14 mouse cellular contexts compared by ENCODE assay signal in genomic region chr4:136224240-136224559, GRCm38 (mm10). TPM values are rescaled to one million over a fixed set of nuclear protein-coding genes. Genes with fewer than 3 reads are reported as not detected.
DNase-seq lines count a peak whose midpoint lies in the region; ATAC-seq and TF ChIP-seq lines count a peak whose summit lies in the region.
"Had no signal": no experiment of that assay in that cellular context is flagged by ENCODE, and none has a peak within 500 bp of the region (broad histone marks: within the 10 kb centered on the region; RNA-seq: fewer than 3 reads in every experiment).

No protein-coding gene starts in this region.

- WGBS in forebrain, embryonic 10.5 days, result 67% methylated on average over 5 of the region's 5 CpGs
- WGBS in forebrain, postnatal 0 days, result 28% methylated on average over 5 of the region's 5 CpGs
- WGBS in embryonic facial prominence, embryonic 13.5 days, result 67% methylated on average over 5 of the region's 5 CpGs
- 37% methylated on average over 5 of the region's 5 CpGs for WGBS in hindbrain, embryonic 13.5 days
- WGBS in midbrain, embryonic 14.5 days, result 38% methylated on average over 5 of the region's 5 CpGs

- no peak for TF ChIP-seq CTCF in forebrain, postnatal 0 days (IDR thresholded peaks at IDR 0.05; ENCODE audit: low read depth)

- H3K27ac ChIP-seq in forebrain, embryonic 10.5 days, result peak overlapping the region; percentile 59
- no peak overlapping the region for H3K27ac ChIP-seq in forebrain, postnatal 0 days (ENCODE audit: low read depth, low read length)
- H3K27ac ChIP-seq in embryonic facial prominence, embryonic 13.5 days, result peak overlapping the region; percentile 22; the same call in 1 of the 2 replicates
- peak overlapping the region; percentile 83 for H3K27ac ChIP-seq in hindbrain, embryonic 13.5 days
- peak overlapping the region; percentile 66 for H3K27ac ChIP-seq in midbrain, embryonic 14.5 days (replicated peaks; ENCODE audit: low read depth, low read length)
- H3K27ac ChIP-seq: liver, embryonic 14.5 days had no signal

- 0 out of 2 replicates have a peak overlapping the region, but pooled peaks have one; percentile 13 for H3K4me3 ChIP-seq in forebrain, embryonic 10.5 days
- no peak overlapping the region for H3K4me3 ChIP-seq in forebrain, postnatal 0 days (ENCODE audit: low read depth, low read length)
- H3K4me3 ChIP-seq in embryonic facial prominence, embryonic 13.5 days, result no peak overlapping the region
- H3K4me3 ChIP-seq in hindbrain, embryonic 13.5 days, result no peak overlapping the region
- no peak overlapping the region for H3K4me3 ChIP-seq in midbrain, embryonic 14.5 days (replicated peaks; ENCODE audit: low read depth, low read length)

- no peak overlapping the region for H3K9ac ChIP-seq in forebrain, postnatal 0 days
- H3K9ac ChIP-seq in embryonic facial prominence, embryonic 13.5 days, result no peak overlapping the region
- peak overlapping the region; percentile 29; the same call in 1 of the 2 replicates for H3K9ac ChIP-seq in hindbrain, embryonic 13.5 days
- no peak overlapping the region for H3K9ac ChIP-seq in midbrain, embryonic 14.5 days (replicated peaks; ENCODE audit: low read length)
- H3K9ac ChIP-seq: liver, embryonic 14.5 days had no signal

- peaks cover 26% of the 10 kb centered on the region for H3K27me3 ChIP-seq in forebrain, embryonic 10.5 days (ENCODE audit: poor library complexity, severe bottlenecking)
- H3K27me3 ChIP-seq in forebrain, postnatal 0 days (ENCODE audit: insufficient read depth, low read length), result no peaks in the 10 kb centered on the region
- no peaks in the 10 kb centered on the region for H3K27me3 ChIP-seq in embryonic facial prominence, embryonic 13.5 days
- H3K27me3 ChIP-seq in hindbrain, embryonic 13.5 days, result peaks cover 11% of the 10 kb centered on the region
- H3K27me3 ChIP-seq in midbrain, embryonic 14.5 days (ENCODE audit: control insufficient read depth, insufficient read depth, low read length), result 0 out of 2 replicates have a peak, but pooled peaks cover 2% of the 10 kb centered on the region
- H3K27me3 ChIP-seq: Patski had no signal

- H3K4me2 ChIP-seq in forebrain, postnatal 0 days (ENCODE audit: low read depth), result no peak overlapping the region
- H3K4me2 ChIP-seq in embryonic facial prominence, embryonic 13.5 days, result no peak overlapping the region
- no peak overlapping the region for H3K4me2 ChIP-seq in hindbrain, embryonic 13.5 days
- no peak overlapping the region for H3K4me2 ChIP-seq in midbrain, embryonic 14.5 days (ENCODE audit: low read length)

- no peaks in the 10 kb centered on the region for H3K36me3 ChIP-seq in forebrain, embryonic 10.5 days (replicated peaks)
- no peaks in the 10 kb centered on the region for H3K36me3 ChIP-seq in forebrain, postnatal 0 days (ENCODE audit: insufficient read depth)
- H3K36me3 ChIP-seq in embryonic facial prominence, embryonic 13.5 days, result peaks cover under 1% of the 10 kb centered on the region; the same call in 1 of the 2 replicates
- H3K36me3 ChIP-seq in hindbrain, embryonic 13.5 days, result no peaks in the 10 kb centered on the region
- H3K36me3 ChIP-seq in midbrain, embryonic 14.5 days (ENCODE audit: control insufficient read depth, insufficient read depth, low read length), result no peaks in the 10 kb centered on the region

- no peaks in the 10 kb centered on the region for H3K9me3 ChIP-seq in forebrain, embryonic 10.5 days
- no peaks in the 10 kb centered on the region for H3K9me3 ChIP-seq in forebrain, postnatal 0 days (ENCODE audit: low read length)
- no peaks in the 10 kb centered on the region for H3K9me3 ChIP-seq in embryonic facial prominence, embryonic 13.5 days
- H3K9me3 ChIP-seq in hindbrain, embryonic 13.5 days, result no peaks in the 10 kb centered on the region
- no peaks in the 10 kb centered on the region for H3K9me3 ChIP-seq in midbrain, embryonic 14.5 days (ENCODE audit: control insufficient read depth, low read length)

- ATAC-seq in forebrain, postnatal 0 days, result no peak; the same call in 1 of the 2 replicates
- no peak for ATAC-seq in embryonic facial prominence, embryonic 13.5 days (ENCODE audit: insufficient number of reproducible peaks, insufficient read depth, low FRiP score, low TSS enrichment, low read depth)
- no peak; the same call in 1 of the 2 replicates for ATAC-seq in hindbrain, embryonic 13.5 days (ENCODE audit: low FRiP score)
- ATAC-seq in midbrain, embryonic 14.5 days (ENCODE audit: low FRiP score, low TSS enrichment), result no peak
- ATAC-seq: Patski had no signal

- no peak for DNase-seq in forebrain, embryonic 10.5 days (ENCODE audit: extremely low spot score, low spot score)
- no peak for DNase-seq in forebrain, postnatal 0 days
- DNase-seq in midbrain, embryonic 14.5 days, result no peak
- no peak for DNase-seq in Muller cell, postnatal 12 days (ENCODE audit: inconsistent ontology term)
- DNase-seq in adrenal gland, postnatal 36 days, result no peak
- no peak for DNase-seq in lung, postnatal 4 days
- DNase-seq: cerebellum, adult 8-10 months; gastrocnemius, postnatal 36 days; lung, postnatal 36 days had no signal

- H3K4me1 ChIP-seq in forebrain, embryonic 10.5 days, result peaks cover 41% of the 10 kb centered on the region
- 0 out of 2 replicates have a peak, but pooled peaks cover 10% of the 10 kb centered on the region for H3K4me1 ChIP-seq in forebrain, postnatal 0 days (ENCODE audit: insufficient read depth)
- peaks cover 22% of the 10 kb centered on the region for H3K4me1 ChIP-seq in embryonic facial prominence, embryonic 13.5 days
- H3K4me1 ChIP-seq in hindbrain, embryonic 13.5 days (replicated peaks), result peaks cover 28% of the 10 kb centered on the region
- H3K4me1 ChIP-seq in midbrain, embryonic 14.5 days (ENCODE audit: control insufficient read depth, insufficient read depth, low read length), result peaks cover 15% of the 10 kb centered on the region

RNA-seq across cellular contexts. Expression of gene Asap3, which starts 18.0 kb away (rescaled TPM):
- polyA plus RNA-seq in forebrain, embryonic 10.5 days (2016; fragmentation: Nextera tagmentation; extraction: Ambion mirVana), result 4.7 and 5.2 TPM in 2 replicates
- total RNA-seq in forebrain, postnatal 0 days (2014; rRNA removed), result 3.5 and 3.8 TPM in 2 replicates
- polyA plus RNA-seq in forebrain, postnatal 0 days (2015; fragmentation: Nextera tagmentation; extraction: Ambion mirVana), result 2.0 and 2.5 TPM in 2 replicates
- 10.9 and 11.6 TPM in 2 replicates for polyA plus RNA-seq in embryonic facial prominence, embryonic 13.5 days (2015; fragmentation: Nextera tagmentation; extraction: Ambion mirVana)
- polyA plus RNA-seq in hindbrain, embryonic 13.5 days (2015; fragmentation: Nextera tagmentation; extraction: Ambion mirVana), result 5.8 and 6.3 TPM in 2 replicates
- polyA plus RNA-seq in midbrain, embryonic 14.5 days (2014; fragmentation: Nextera tagmentation; extraction: Ambion mirVana), result 1.8 and 3.4 TPM in 2 replicates
- 1 to 10 TPM; 1.7 to 2.1 TPM for total RNA-seq in adrenal gland, postnatal 36 days (2021)

RNA-seq across cellular contexts. Expression of gene Tcea3, which starts 23.3 kb away (rescaled TPM):
- 0.49 and 0.77 TPM in 2 replicates for polyA plus RNA-seq in forebrain, embryonic 10.5 days (2016; fragmentation: Nextera tagmentation; extraction: Ambion mirVana)
- total RNA-seq in forebrain, postnatal 0 days (2014; rRNA removed), result 0.31 and 0.48 TPM in 2 replicates
- 1.6 and 1.9 TPM in 2 replicates for polyA plus RNA-seq in forebrain, postnatal 0 days (2015; fragmentation: Nextera tagmentation; extraction: Ambion mirVana)
- polyA plus RNA-seq in embryonic facial prominence, embryonic 13.5 days (2015; fragmentation: Nextera tagmentation; extraction: Ambion mirVana), result 3.6 and 7.3 TPM in 2 replicates
- polyA plus RNA-seq in hindbrain, embryonic 13.5 days (2015; fragmentation: Nextera tagmentation; extraction: Ambion mirVana), result 2.2 and 2.4 TPM in 2 replicates
- polyA plus RNA-seq in midbrain, embryonic 14.5 days (2014; fragmentation: Nextera tagmentation; extraction: Ambion mirVana), result 0.18 and 1.2 TPM in 2 replicates
- total RNA-seq in adrenal gland, postnatal 36 days (2021), result 1 to 10 TPM; 2.7 to 2.8 TPM
- total RNA-seq: CH12.LX had no signal

RNA-seq across cellular contexts. Expression of gene E2f2, which starts 52.0 kb away (rescaled TPM):
- 10.3 and 11.4 TPM in 2 replicates for polyA plus RNA-seq in forebrain, embryonic 10.5 days (2016; fragmentation: Nextera tagmentation; extraction: Ambion mirVana)
- total RNA-seq in forebrain, postnatal 0 days (2014; rRNA removed), result 0.85 and 1.2 TPM in 2 replicates
- polyA plus RNA-seq in forebrain, postnatal 0 days (2015; fragmentation: Nextera tagmentation; extraction: Ambion mirVana), result 0.84 and 1.4 TPM in 2 replicates
- polyA plus RNA-seq in embryonic facial prominence, embryonic 13.5 days (2015; fragmentation: Nextera tagmentation; extraction: Ambion mirVana), result 6.4 and 7.1 TPM in 2 replicates
- polyA plus RNA-seq in hindbrain, embryonic 13.5 days (2015; fragmentation: Nextera tagmentation; extraction: Ambion mirVana), result 2.7 and 3.2 TPM in 2 replicates
- polyA plus RNA-seq in midbrain, embryonic 14.5 days (2014; fragmentation: Nextera tagmentation; extraction: Ambion mirVana), result 1.2 and 1.7 TPM in 2 replicates
- 1 to 10 TPM; 2.1 to 2.3 TPM for total RNA-seq in adrenal gland, postnatal 36 days (2021)
